Mouse (Mus musculus) forebrain, embryonic 16.5 days (tissue): Measurements from ENCODE around the gene Tnfsf9. TPM values are rescaled to one million over a fixed set of nuclear protein-coding genes. Genes with fewer than 3 reads are reported as not detected.

ENCODE experiments used
- ATAC-seq: fragments of 200-750 bp; cut with Nextera tagmentation; 2 replicates; pipeline ENCODE4 v1.8.0; 2017; ENCODE audit warnings: mild to moderate bottlenecking, moderate library complexity
- H3K27ac ChIP-seq: fragments of 300-500 bp; sonication (generic); 2 replicates; pipeline ENCODE4 v1.5.1; 2014; ENCODE audit warnings: low read length, control low read depth
- H3K27me3 ChIP-seq: fragments of 300-500 bp; sonication (generic); replicated peaks from 2 replicates; pipeline ENCODE4 v1.6.1; 2014; ENCODE audit warnings: low read length; ENCODE audit not compliant: control insufficient read depth, insufficient read depth
- H3K36me3 ChIP-seq: fragments of 300-500 bp; sonication (generic); 2 replicates; pipeline ENCODE4 v1.6.1; 2014; ENCODE audit not compliant: control insufficient read depth, insufficient read depth
- H3K4me1 ChIP-seq: fragments of 300-500 bp; sonication (generic); replicated peaks from 2 replicates; pipeline ENCODE4 v1.6.1; 2014; ENCODE audit warnings: low read length; ENCODE audit not compliant: control insufficient read depth, insufficient read depth
- H3K4me2 ChIP-seq: fragments of 300-500 bp; sonication (generic); 2 replicates; pipeline ENCODE4 v1.6.1; 2014; ENCODE audit warnings: mild to moderate bottlenecking, low read length, control low read depth
- H3K4me3 ChIP-seq: fragments of 300-500 bp; sonication (generic); replicated peaks from 2 replicates; pipeline ENCODE4 v1.5.1; 2014; ENCODE audit warnings: mild to moderate bottlenecking, low read length, control low read depth
- H3K9ac ChIP-seq: fragments of 300-500 bp; sonication (generic); replicated peaks from 2 replicates; pipeline ENCODE4 v1.6.1; 2014; ENCODE audit warnings: low read depth, low read length, control low read depth
- H3K9me3 ChIP-seq: fragments of 300-500 bp; sonication (generic); 2 replicates; pipeline ENCODE4 v1.6.1; 2016; ENCODE audit warnings: low read length; ENCODE audit not compliant: control insufficient read depth
- WGBS: fragments of 180-500 bp; shearing (Covaris S2); extraction: QIAGEN DNeasy Blood & Tissue Kit; methylation state at CpG from one replicate; pipeline ENCODE4 v1.1.7; 2014; 5-methylcytosine and 5-hydroxymethylcytosine counted together
- polyA plus RNA-seq: library from polyadenylated mRNA; unstranded; fragments of >200 nt; fragmentation: Nextera tagmentation; extraction: Ambion mirVana; gene quantifications from 2 replicates; pipeline ENCODE4 v1.2.1, GENCODE M21; 2015

The Tnfsf9 gene
- 9.8 and 10.1 TPM in 2 replicates for polyA plus RNA-seq

GRCm38 (mm10) chr17:57105181-57106034, at the start of gene Tnfsf9:
Gene Tnfsf9, plus strand, starts transcription at chr17:57105325.
- peak within 1 kb of the TSS; percentile 53 for H3K4me2 ChIP-seq
- ATAC-seq: peak; percentile 85
- H3K27ac ChIP-seq: no peak within 1 kb of the TSS; the same call in 1 of the 2 replicates
- peaks cover 21% of the 10 kb centered on the region for H3K4me1 ChIP-seq
- H3K27me3 ChIP-seq: no peaks in the 10 kb centered on the region
- WGBS: under 1% methylated on average over 53 of the region's 61 CpGs
- H3K9ac ChIP-seq: peak within 1 kb of the TSS; percentile 89
- H3K9me3 ChIP-seq: no peaks in the 10 kb centered on the region
- peak within 1 kb of the TSS; percentile 87 for H3K4me3 ChIP-seq
- H3K36me3 ChIP-seq: no peaks in the 10 kb centered on the region

DNA sequence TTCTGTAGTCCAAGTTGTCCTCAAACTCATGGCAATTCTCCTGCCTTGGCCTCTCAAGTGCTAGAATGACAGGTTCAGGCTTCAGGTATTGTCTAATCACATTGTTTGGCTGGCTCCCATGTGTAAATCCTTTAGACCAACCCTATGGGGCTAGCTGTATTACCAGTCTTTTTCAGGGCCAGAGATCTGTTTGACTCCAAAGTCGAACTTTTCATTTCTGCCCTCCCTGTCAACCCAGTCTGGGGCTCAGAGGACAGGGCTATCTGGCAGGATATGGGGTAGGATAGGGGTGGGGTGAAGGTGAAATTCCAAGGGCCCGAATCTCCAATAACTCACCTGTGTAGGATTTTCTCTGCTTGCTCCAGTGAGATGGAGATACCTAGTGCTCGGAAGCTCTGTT, 48.9 kb upstream of the Tnfsf9 start:
- no peak overlapping the region for H3K4me2 ChIP-seq
- H3K9me3 ChIP-seq: no peaks in the 10 kb centered on the region
- H3K27ac ChIP-seq: no peak overlapping the region
- ATAC-seq: no peak
- peaks cover 14% of the 10 kb centered on the region for H3K36me3 ChIP-seq
- peaks cover 17% of the 10 kb centered on the region for H3K4me1 ChIP-seq
- H3K4me3 ChIP-seq: no peak overlapping the region
- H3K27me3 ChIP-seq: peaks cover 3% of the 10 kb centered on the region; the same call in 1 of the 2 replicates
- H3K9ac ChIP-seq: no peak overlapping the region
- 88% methylated on average over 3 of the region's 3 CpGs for WGBS

DNA sequence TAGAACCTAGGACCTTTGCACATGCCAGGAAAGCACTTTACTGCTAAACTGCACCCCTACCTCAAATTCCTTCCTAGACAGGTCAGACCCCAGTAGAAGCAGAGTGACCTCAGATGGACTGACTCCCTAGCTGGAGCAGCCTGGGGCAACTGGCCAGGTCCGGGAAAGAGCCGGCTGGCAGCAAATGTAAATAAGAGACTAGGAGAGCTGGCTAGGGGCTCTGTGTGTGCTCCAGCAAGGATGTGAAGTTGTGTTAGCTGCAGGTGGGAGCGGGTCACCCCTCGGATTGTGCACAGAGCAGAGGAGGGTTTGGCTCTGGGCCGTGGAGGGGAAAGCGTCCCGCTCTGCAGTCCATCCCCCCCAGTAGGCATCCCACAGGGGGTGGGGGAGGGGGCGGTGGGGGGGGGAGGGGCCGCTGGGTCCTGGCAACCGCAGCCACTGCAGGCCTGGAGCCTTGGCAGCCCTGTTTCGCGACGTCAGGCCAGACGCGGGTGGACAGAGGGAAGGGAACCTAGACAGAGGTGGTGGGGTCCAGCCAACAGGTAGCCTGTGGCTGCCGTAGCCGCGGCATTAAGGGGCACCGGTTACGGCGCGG, 46.1 kb upstream of the Tnfsf9 start, which contains the start of gene Crb3:
Gene Crb3 (plus strand): TSS at position 215 of the 595 bp plus-strand sequence.
- peaks cover 21% of the 10 kb centered on the region for H3K4me1 ChIP-seq
- no peak; the same call in 1 of the 2 replicates for ATAC-seq
- H3K4me3 ChIP-seq: peak within 1 kb of the TSS; percentile 86
- H3K27ac ChIP-seq: peak within 1 kb of the TSS; percentile 95
- H3K9me3 ChIP-seq: no peaks in the 10 kb centered on the region
- H3K4me2 ChIP-seq: peak within 1 kb of the TSS; percentile 72
- H3K27me3 ChIP-seq: peaks cover 24% of the 10 kb centered on the region
- under 1% methylated on average over 20 of the region's 22 CpGs for WGBS
- peak within 1 kb of the TSS; percentile 85 for H3K9ac ChIP-seq
- 0 out of 2 replicates have a peak, but pooled peaks cover 3% of the 10 kb centered on the region for H3K36me3 ChIP-seq

DNA sequence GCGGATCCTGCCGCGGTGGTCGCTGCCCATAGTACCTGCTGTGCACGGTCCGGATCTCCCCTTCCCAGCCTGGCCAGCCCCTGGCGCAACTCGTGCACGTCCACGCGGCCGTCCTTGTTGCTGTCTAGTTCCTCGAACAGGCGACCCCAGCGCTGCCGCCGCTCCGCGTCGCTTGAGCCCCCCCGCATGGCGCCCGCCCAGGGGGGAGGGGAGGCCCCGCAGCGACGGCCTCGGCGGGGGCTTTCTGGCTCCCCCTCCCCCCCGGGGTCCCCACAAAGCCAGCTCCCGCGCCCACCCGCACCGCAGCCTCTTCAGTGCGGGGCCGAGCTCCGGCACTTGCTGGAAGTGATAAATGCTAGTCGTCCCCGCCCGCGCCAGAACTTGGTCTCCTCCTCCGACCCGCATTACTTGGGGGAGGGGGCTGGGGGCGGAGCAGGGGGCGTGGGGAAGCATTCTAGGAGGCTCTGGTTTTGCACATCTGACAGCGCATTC, 45.6 kb upstream of the Tnfsf9 start, which contains the start of gene Slc25a23:
Gene Slc25a23 (minus strand): TSS at position 378 of the 492 bp plus-strand sequence.
- Histone ChIP-seq H3K4me3 (peak within 1 kb of the TSS; percentile 86), H3K36me3 (0 out of 2 replicates have a peak, but pooled peaks cover 3% of the 10 kb centered on the region), H3K4me2 (peak within 1 kb of the TSS; percentile 72), H3K27me3 (peaks cover 24% of the 10 kb centered on the region), H3K9ac (peak within 1 kb of the TSS; percentile 85), H3K9me3 (no peaks in the 10 kb centered on the region), H3K4me1 (peaks cover 21% of the 10 kb centered on the region), H3K27ac (peak within 1 kb of the TSS; percentile 95)
- WGBS: under 1% methylated on average over 23 of the region's 45 CpGs
- ATAC-seq: peak; percentile 83

DNA sequence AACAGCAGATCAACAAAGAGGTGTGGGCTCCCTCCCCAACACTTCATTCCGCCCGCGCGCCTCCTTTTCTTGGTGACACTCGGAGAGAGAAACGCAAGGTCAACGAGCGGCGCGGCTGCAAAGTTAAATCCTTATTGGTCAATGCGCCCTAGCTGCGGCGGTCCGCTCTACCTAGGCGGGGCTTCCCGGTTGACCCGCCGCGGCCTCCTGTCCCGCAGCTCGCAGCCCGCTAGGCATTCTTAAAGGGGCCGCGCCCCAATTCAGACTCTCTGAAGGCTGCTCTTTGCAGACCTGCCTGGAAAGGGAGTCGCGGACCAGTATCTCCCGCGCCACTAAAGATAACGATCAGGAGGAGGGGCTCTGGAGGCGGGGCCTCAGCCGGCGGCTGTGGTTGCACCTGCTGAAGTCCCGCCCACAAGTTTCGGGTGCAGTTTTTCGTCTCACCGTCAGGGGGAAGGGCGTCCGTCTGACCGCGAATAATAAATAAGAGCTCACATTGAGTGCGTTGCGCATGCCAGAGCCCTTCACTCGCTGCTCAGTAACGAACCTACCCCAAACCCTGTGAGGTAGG, 44.8 kb upstream of the Tnfsf9 start:
- H3K4me3 ChIP-seq: peak overlapping the region; percentile 86
- no peaks in the 10 kb centered on the region for H3K9me3 ChIP-seq
- peaks cover 24% of the 10 kb centered on the region for H3K27me3 ChIP-seq
- peak overlapping the region; percentile 95 for H3K27ac ChIP-seq
- no peaks in the 10 kb centered on the region for H3K36me3 ChIP-seq
- peak overlapping the region; percentile 85 for H3K9ac ChIP-seq
- WGBS: under 1% methylated on average over 44 of the region's 44 CpGs
- peaks cover 21% of the 10 kb centered on the region for H3K4me1 ChIP-seq
- ATAC-seq: peak; percentile 91
- H3K4me2 ChIP-seq: peak overlapping the region; percentile 72

- H3K27ac ChIP-seq: no peak overlapping the region; the same call in none of the 2 replicates
- 45% methylated on average over 10 of the region's 10 CpGs for WGBS
Observed at GRCm38 (mm10) chr17:57061069-57061468, 44.1 kb upstream of the Tnfsf9 start.

DNA sequence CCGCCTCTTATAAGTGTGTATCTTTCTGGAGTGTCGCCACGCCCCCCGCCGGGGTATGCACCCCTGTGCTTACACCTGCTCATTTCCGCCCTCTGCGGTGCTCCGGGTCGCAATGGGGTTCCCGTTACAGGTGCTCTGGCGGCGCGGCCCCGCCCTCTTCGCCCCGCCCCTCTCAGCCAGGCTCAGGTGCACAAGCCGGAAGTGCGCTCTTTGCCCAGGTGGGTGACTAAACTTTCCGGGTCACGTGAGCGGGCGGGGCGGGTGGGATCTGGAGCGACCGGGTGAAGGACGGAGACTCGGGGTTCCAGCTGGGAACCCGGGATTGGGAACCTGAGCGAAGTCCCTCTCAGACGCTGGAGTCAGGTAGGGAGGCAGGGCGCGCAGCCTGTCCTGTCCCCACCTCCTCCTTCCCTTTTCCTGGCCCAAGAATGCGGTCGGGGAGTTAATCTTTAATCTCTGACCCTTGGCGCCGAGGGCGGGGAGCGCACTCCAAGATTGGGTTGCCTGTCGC, 43.1 kb upstream of the Tnfsf9 start:
- no peak overlapping the region for H3K27ac ChIP-seq
- peaks cover 24% of the 10 kb centered on the region for H3K27me3 ChIP-seq
- H3K9me3 ChIP-seq: no peaks in the 10 kb centered on the region
- H3K4me2 ChIP-seq: peak overlapping the region; percentile 48
- under 1% methylated on average over 38 of the region's 39 CpGs for WGBS
- peak overlapping the region; percentile 34 for H3K4me3 ChIP-seq
- peaks cover 21% of the 10 kb centered on the region for H3K4me1 ChIP-seq
- H3K36me3 ChIP-seq: no peaks in the 10 kb centered on the region
- H3K9ac ChIP-seq: no peak overlapping the region; the same call in 1 of the 2 replicates
- no peak for ATAC-seq

More at GRCm38 (mm10) chr17:57061069-57061468, 44.1 kb upstream of the Tnfsf9 start:
- Histone ChIP-seq H3K9ac (no peak overlapping the region; the same call in 1 of the 2 replicates), H3K4me1 (peaks cover 21% of the 10 kb centered on the region), H3K27me3 (peaks cover 24% of the 10 kb centered on the region), H3K9me3 (no peaks in the 10 kb centered on the region), H3K4me3 (peak overlapping the region; percentile 86), H3K36me3 (no peaks in the 10 kb centered on the region), H3K4me2 (peak overlapping the region; percentile 72)
- no peak for ATAC-seq

- peak overlapping the region; percentile 48; the same call in 1 of the 2 replicates for H3K4me2 ChIP-seq
- peaks cover 21% of the 10 kb centered on the region for H3K4me1 ChIP-seq
- H3K27ac ChIP-seq: no peak overlapping the region
- no peak overlapping the region for H3K9ac ChIP-seq
- peak overlapping the region; percentile 34 for H3K4me3 ChIP-seq
- peaks cover 24% of the 10 kb centered on the region for H3K27me3 ChIP-seq
- WGBS: under 1% methylated on average over 22 of the region's 22 CpGs
- no peaks in the 10 kb centered on the region for H3K9me3 ChIP-seq
- H3K36me3 ChIP-seq: no peaks in the 10 kb centered on the region
- no peak for ATAC-seq
Observed at GRCm38 (mm10) chr17:57062548-57062947, 42.6 kb upstream of the Tnfsf9 start.
